Comparison of ENCODE assay signal across 7 mouse cellular contexts in the genomic region with DNA sequence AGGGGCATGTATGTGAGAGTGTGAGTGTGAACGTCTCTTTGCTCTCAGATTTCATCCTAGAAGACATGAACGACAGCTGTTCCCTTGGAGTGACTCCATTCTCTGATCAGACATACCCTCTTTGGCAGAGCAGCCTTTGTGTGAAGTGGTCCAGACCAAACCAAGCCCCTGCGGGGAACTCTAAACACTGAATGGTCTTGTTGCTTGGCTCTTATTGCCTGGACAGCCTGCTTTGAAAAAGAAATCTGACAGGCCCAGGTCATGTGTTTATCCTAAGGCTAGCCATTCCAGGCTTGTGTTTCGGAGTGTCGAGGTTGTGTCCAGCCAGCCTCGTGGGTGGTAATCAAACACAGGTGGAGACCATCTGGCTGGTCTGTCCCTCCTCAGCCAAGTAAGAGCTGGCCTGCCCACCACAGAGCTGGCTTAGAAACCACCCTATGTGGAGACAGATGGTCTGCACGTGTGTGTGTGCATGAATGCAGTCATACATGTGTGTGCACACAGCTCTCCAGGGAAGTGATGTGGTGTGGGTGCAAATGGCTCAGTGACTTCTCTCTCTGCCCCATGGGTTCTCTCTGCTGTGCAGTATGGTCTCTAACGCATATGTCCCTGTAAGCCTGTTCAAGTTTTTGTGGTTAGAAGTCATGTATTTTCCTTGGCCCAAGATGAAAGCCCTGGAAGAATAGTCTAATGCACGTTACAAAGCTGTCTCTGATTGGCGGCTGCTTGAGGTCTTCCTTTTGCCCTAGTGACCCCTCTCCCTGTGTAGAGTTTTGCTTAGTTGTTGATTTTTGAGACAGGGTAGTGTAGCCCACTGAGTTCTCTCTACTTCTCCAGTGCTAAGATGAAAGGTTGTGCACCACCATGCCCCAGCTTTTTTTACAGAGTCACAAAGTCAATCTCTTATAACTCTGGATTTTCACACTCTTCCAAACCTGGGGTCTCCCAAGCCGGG. TPM values are rescaled to one million over a fixed set of nuclear protein-coding genes. Genes with fewer than 3 reads are reported as not detected.
DNase-seq lines count a peak whose midpoint lies in the region; ATAC-seq and TF ChIP-seq lines count a peak whose summit lies in the region.

No protein-coding gene starts in this region.

- DNase-seq in Patski (ENCODE audit: low read depth, low spot score), result peak; percentile 12
- DNase-seq in forebrain, embryonic 11.5 days (ENCODE audit: low spot score), result peak; percentile 63
- peak; percentile 85 for DNase-seq in mesoderm, embryonic 11.5 days (ENCODE audit: low read depth, low spot score)
- no peak for DNase-seq in urinary bladder, adult 18-20 months (ENCODE audit: low spot score in 2 of 2)
- no peak for DNase-seq in layer of hippocampus, adult 11-12 months (ENCODE audit: low spot score)

- CTCF ChIA-PET in Patski (lab: Charles Lee), result interaction anchor here (1.0 to 2.1 kb wide), 5 partner anchors 10 to 26 kb away, joined by 3 to 9 read pairs (median 5); a partner anchor contains a TSS

- TF ChIP-seq CTCF in Patski (IDR thresholded peaks at IDR 0.05), result no peak

- no peaks in the 10 kb centered on the region; the same call in 1 of the 2 replicates for H3K36me3 ChIP-seq in forebrain, embryonic 11.5 days (ENCODE audit: control insufficient read depth, insufficient read depth, low read length)

- POLR2A ChIA-PET in Patski (lab: Charles Lee), result interaction anchor here (1.7 kb wide), 1 partner anchor 25 kb away, joined by 6 read pairs; no protein-coding TSS in a partner anchor

- no peak overlapping the region for H3K9ac ChIP-seq in forebrain, embryonic 11.5 days (ENCODE audit: low read length)

- ATAC-seq in Patski, result no peak
- ATAC-seq in cerebellum, adult (ENCODE audit: insufficient number of reproducible peaks, low FRiP score, low TSS enrichment), result peak; percentile 85; the same call in 1 of the 2 replicates
- 0 out of 2 replicates have a peak, but pooled peaks have one; percentile 36 for ATAC-seq in forebrain, embryonic 11.5 days (replicated peaks; ENCODE audit: low FRiP score)
- no peak for ATAC-seq in megakaryocyte progenitor cell, adult 5-6 weeks (replicated peaks; ENCODE audit: poor library complexity)

- 52% methylated on average over 11 of the region's 11 CpGs for WGBS in forebrain, embryonic 11.5 days

- in situ Hi-C loops in Patski (cut with MboI; ENCODE audit: low pct_unique_long_range_greater_than_20kb), result no loop called here

- no peak overlapping the region for H3K4me3 ChIP-seq in forebrain, embryonic 11.5 days (ENCODE audit: low read depth, low read length)

- no peaks in the 10 kb centered on the region for H3K9me3 ChIP-seq in forebrain, embryonic 11.5 days (ENCODE audit: control insufficient read depth, low read length)

- H3K4me1 ChIP-seq in forebrain, embryonic 11.5 days (replicated peaks; ENCODE audit: control insufficient read depth, insufficient read depth, low read length), result peaks cover 6% of the 10 kb centered on the region; the same call in 1 of the 2 replicates

- H3K27me3 ChIP-seq in Patski, result no peaks in the 10 kb centered on the region
- no peaks in the 10 kb centered on the region for H3K27me3 ChIP-seq in forebrain, embryonic 11.5 days (ENCODE audit: control insufficient read depth, insufficient read depth, low read length)

- peak overlapping the region; percentile 26; the same call in 1 of the 2 replicates for H3K27ac ChIP-seq in forebrain, embryonic 11.5 days (ENCODE audit: low read depth, low read length)

- H3K4me2 ChIP-seq in forebrain, embryonic 11.5 days (ENCODE audit: low read depth, low read length, severe bottlenecking), result no peak overlapping the region

RNA-seq across cellular contexts. Expression of a gene that starts 26.0 kb away (rescaled TPM):
- 35.2 TPM for polyA plus RNA-seq in Patski (2021)
- polyA plus RNA-seq in forebrain, embryonic 11.5 days (2014; fragmentation: Nextera tagmentation; extraction: Ambion mirVana), result 48.3 and 48.6 TPM in 2 replicates
- 12.9 and 14.9 TPM in 2 replicates for total RNA-seq in megakaryocyte progenitor cell, adult 5-6 weeks (2015)
- 6.6 and 7.0 TPM in 2 replicates for total RNA-seq in megakaryocyte progenitor cell, adult 5-6 weeks (2017)

RNA-seq across cellular contexts. Expression of a gene that starts 27.1 kb away (rescaled TPM):
- 159 TPM for polyA plus RNA-seq in Patski (2021)
- polyA plus RNA-seq in forebrain, embryonic 11.5 days (2014; fragmentation: Nextera tagmentation; extraction: Ambion mirVana), result 204 and 232 TPM in 2 replicates
- 46.0 and 52.2 TPM in 2 replicates for total RNA-seq in megakaryocyte progenitor cell, adult 5-6 weeks (2015)
- 76.3 and 87.6 TPM in 2 replicates for total RNA-seq in megakaryocyte progenitor cell, adult 5-6 weeks (2017)

Comparison
In these comparisons a context has a peak if more than half of its experiments do, and no peak if none do; other contexts are left out.
1. ATAC-seq: peak in cerebellum, adult (single experiment) and forebrain, embryonic 11.5 days (single experiment); none in Patski (single experiment) and megakaryocyte progenitor cell, adult 5-6 weeks (single experiment).
2. DNase-seq: peak in Patski (single experiment), forebrain, embryonic 11.5 days (single experiment) and mesoderm, embryonic 11.5 days (single experiment); none in urinary bladder, adult 18-20 months (0 of 2) and layer of hippocampus, adult 11-12 months (single experiment).